Mouse (Mus musculus): Measurements from ENCODE around the gene Pts. TPM values are rescaled to one million over a fixed set of nuclear protein-coding genes. Genes with fewer than 3 reads are reported as not detected.

Pts gene
- total and polyA plus RNA-seq, 3 experiments, result 35.4 to 89.4 (median 37.9) TPM

DNA sequence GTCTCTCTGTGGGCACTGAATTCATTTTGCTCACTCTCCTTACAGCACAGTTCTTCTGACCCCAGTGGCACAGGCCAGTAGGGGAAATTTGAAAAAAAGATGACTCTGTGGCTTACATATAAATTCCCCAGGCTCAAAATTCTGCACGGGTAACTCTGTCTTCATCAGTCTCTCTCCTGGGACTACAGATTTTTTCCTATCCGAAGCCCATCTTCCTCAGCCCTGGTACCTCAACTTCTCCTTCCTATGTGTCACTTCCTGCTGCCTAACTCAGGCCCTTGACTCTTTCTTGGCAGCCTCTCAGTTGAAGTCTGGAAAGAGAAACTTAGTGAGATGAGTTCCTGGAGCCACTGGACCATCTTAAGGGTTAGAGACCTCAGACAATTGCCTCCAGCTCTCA, 25.0 kb upstream of the Pts start:
- Histone ChIP-seq H3K27ac (ENCODE audit: insufficient read depth, low read depth) (peak overlapping the region; percentile 54), H3K4me1 (ENCODE audit: control insufficient read depth in 1 of 2, insufficient read depth in 2 of 2) (peaks cover 24 to 45% of the 10 kb centered on the region in 2 experiments), H3K27me3 (replicated peaks) (peaks cover 3% of the 10 kb centered on the region), H3K9me3 (replicated peaks; ENCODE audit: low read length) (no peaks in the 10 kb centered on the region), H3K4me2 (ENCODE audit: insufficient read depth, low read depth, poor library complexity, severe bottlenecking) (peak overlapping the region; percentile 94), H3K36me3 (replicated peaks in 1 of 2; ENCODE audit: control insufficient read depth in 1 of 2, insufficient read depth in 1 of 2, low read length in 1 of 2) (no peaks in the 10 kb centered on the region), H3K79me2 (replicated peaks; ENCODE audit: control insufficient read depth, extremely low read depth, insufficient read depth, poor library complexity, severe bottlenecking) (0 out of 2 replicates have a peak, but pooled peaks cover 2% of the 10 kb centered on the region), H3K9ac (ENCODE audit: insufficient read depth, low read depth) (peak overlapping the region; percentile 39), H3K4me3 (replicated peaks in 1 of 3; ENCODE audit: low read depth in 2 of 3, low read length in 2 of 3, poor library complexity in 1 of 3) (no peak overlapping the region)
- in situ Hi-C loops (cut with MboI; ENCODE audit: low pct_ligation_motif_present, low pct_unique_long_range_greater_than_20kb, low sequenced_read_pairs), result no loop called here
- TF ChIP-seq HCFC1 (IDR thresholded peaks at IDR 0.05; ENCODE audit: low read depth, low read length), result no peak
- TF ChIP-seq BHLHE40 (IDR thresholded peaks at IDR 0.05; ENCODE audit: low read depth, low read length), result peak; percentile 97
- no peak for TF ChIP-seq ZKSCAN1 (IDR thresholded peaks at IDR 0.05; ENCODE audit: borderline replicate concordance, low read depth, low read length)
- TF ChIP-seq EP300 (IDR thresholded peaks at IDR 0.05; ENCODE audit: low read length), result peak; percentile 81
- no peak for TF ChIP-seq NELFE (IDR thresholded peaks at IDR 0.05; ENCODE audit: low read depth, low read length)
- TF ChIP-seq IRF4 (IDR thresholded peaks at IDR 0.05; ENCODE audit: low read depth, low read length), result peak; percentile 64
- no peak for TF ChIP-seq UBTF (IDR thresholded peaks at IDR 0.05; ENCODE audit: low read depth, low read length)
- 0 out of 2 replicates have a peak, but pooled peaks have one; percentile 40 for TF ChIP-seq TCF12 (IDR thresholded peaks at IDR 0.05; ENCODE audit: low read depth, low read length)
- TF ChIP-seq POLR2AphosphoS2 (IDR thresholded peaks at IDR 0.05; ENCODE audit: low read depth, low read length), result no peak
- TF ChIP-seq JUND (conservative IDR thresholded peaks at IDR 0.05; ENCODE audit: low read depth, low read length), result peak; percentile 42; the same call in 1 of the 2 replicates
- TF ChIP-seq RAD21 (IDR thresholded peaks at IDR 0.05; ENCODE audit: low read depth, low read length), result no peak
- 0 out of 2 replicates have a peak, but pooled peaks have one; percentile 25 for TF ChIP-seq JUN (IDR thresholded peaks at IDR 0.05; ENCODE audit: insufficient read depth, low read depth, low read length)
- 0 out of 2 replicates have a peak, but pooled peaks have one; percentile 48 for TF ChIP-seq KAT2A (IDR thresholded peaks at IDR 0.05; ENCODE audit: insufficient replicate concordance, low read length)
- peak; percentile 81; the same call in 1 of the 2 replicates for TF ChIP-seq MAFK (IDR thresholded peaks at IDR 0.05; ENCODE audit: insufficient replicate concordance, low read length)
- peak; percentile 40; the same call in 1 of the 2 replicates for TF ChIP-seq RCOR1 (conservative IDR thresholded peaks at IDR 0.05; ENCODE audit: low read depth, low read length)
- no peak for TF ChIP-seq CHD1 (IDR thresholded peaks at IDR 0.05; ENCODE audit: low read depth, low read length)
- peak; percentile 36; the same call in 1 of the 2 replicates for TF ChIP-seq SIN3A (IDR thresholded peaks at IDR 0.05; ENCODE audit: low read length)
- no peak for TF ChIP-seq MAZ (IDR thresholded peaks at IDR 0.05; ENCODE audit: low read depth, low read length)
- TF ChIP-seq ETS1 (conservative IDR thresholded peaks at IDR 0.05; ENCODE audit: low read depth, low read length), result peak; percentile 91
- no peak for TF ChIP-seq CTCF (conservative IDR thresholded peaks at IDR 0.05 in 1 of 2, IDR thresholded peaks at IDR 0.05 in 1 of 2; ENCODE audit: low read depth in 2 of 2, low read length in 2 of 2)
- peak; percentile 34; the same call in 1 of the 2 replicates for TF ChIP-seq POLR2A (IDR thresholded peaks at IDR 0.05; ENCODE audit: low read depth, low read length)
- peak; percentile 85 for TF ChIP-seq ZNF384 (IDR thresholded peaks at IDR 0.05; ENCODE audit: low read depth, low read length)
- TF ChIP-seq ELF1 (IDR thresholded peaks at IDR 0.05; ENCODE audit: low read depth, low read length), result peak; percentile 60; the same call in 1 of the 2 replicates
- TF ChIP-seq MEF2A (IDR thresholded peaks at IDR 0.05; ENCODE audit: borderline replicate concordance, low read depth, low read length), result peak; percentile 69
- TF ChIP-seq MXI1 (IDR thresholded peaks at IDR 0.05; ENCODE audit: low read depth, low read length), result no peak
- dilution Hi-C loops (cut with MboI; ENCODE audit: extremely low pct_ligation_motif_present, extremely low pct_unique_long_range_greater_than_20kb, low sequenced_read_pairs), result no loop called here
- peak; percentile 84 for DNase-seq (ENCODE audit: extremely low read depth)

Measured in CH12.LX (cell line).